Mouse (Mus musculus): ENCODE measurements at regions not wholly inside any gene's neighbourhood (a gene's known extent, or its start where the extent isn't known, plus 50 kb on each side); places are given as distances from the start of the nearest gene placed in this dataset.
A peak's percentile ranks its signal among the peaks of the same experiment; 100 is the strongest.

DNA sequence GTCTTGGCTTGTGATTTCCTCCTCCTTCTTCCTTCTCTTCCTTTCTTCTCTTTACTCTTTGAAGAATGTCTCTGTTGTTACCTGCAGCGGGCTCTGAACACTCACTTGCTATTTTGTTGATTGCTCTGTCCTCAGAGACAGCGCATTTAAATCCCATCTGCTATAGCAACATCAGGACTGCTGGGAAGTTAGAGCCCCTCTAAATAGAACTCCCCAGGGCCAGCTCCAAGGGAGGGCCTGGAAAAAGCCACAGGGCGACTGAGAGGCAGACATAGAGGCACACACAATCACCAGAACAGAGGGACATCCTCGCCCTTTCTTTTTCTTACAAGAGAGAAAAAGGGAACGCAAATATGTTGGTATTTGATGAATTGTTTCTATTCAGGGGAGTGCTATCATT is 306.6 kb downstream of the Satb1 start:
- TF ChIP-seq CTCF (IDR thresholded peaks at IDR 0.05) = no peak
- intact Hi-C loops (cut with DNase I) = no loop called here
- DNase-seq (ENCODE audit: extremely low spot score in 1 of 2, low spot score in 2 of 2) = no peak
- H3K27ac ChIP-seq = no peak overlapping the region
- H3K4me3 ChIP-seq = no peak overlapping the region

DNA sequence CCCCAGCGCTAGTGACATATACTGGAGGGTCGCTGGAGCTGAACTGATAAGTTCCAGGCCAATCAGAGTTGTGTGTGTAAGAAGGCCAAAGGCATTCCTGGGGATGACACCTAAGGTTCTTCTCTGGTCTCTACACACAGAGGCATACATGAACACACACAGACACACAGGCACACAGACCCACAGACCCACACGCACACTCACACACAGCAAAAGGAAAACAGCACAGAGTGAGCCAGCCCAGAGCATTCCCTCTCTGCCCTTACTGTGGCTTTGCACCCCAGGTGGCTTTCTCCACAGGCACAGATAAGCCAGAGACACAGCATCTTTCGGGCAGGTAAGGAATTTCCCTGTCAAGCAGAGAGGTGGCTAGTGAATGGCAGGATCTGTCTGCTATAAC is 307.1 kb downstream of the Satb1 start:
- no peak overlapping the region for H3K4me3 ChIP-seq
- no peak overlapping the region for H3K27ac ChIP-seq
- TF ChIP-seq CTCF (IDR thresholded peaks at IDR 0.05) = no peak
- DNase-seq (ENCODE audit: extremely low spot score in 1 of 2, low spot score in 2 of 2) = no peak
- intact Hi-C loops (cut with DNase I) = no loop called here

DNA sequence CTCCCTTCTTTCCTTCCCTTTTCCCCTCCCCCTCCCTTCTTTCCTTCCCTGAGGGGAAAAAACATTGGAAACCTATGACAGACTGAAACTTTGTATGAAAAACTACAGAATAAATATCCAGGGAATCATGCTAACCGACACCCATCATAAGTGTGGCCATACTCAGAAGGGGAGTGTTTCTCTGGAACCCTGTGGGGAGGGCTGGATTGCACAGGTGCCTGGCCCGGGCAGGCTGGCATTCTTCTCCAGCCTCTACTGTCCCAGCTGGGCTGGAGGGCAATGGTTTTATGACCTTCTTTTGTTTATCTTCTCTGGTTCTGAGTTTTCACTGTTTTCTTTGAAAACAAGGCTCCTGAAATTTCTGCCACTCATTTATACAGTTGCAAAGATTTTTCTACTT is 307.9 kb downstream of the Satb1 start:
- no peak for TF ChIP-seq CTCF (IDR thresholded peaks at IDR 0.05)
- Histone ChIP-seq H3K27ac (no peak overlapping the region), H3K4me3 (no peak overlapping the region)
- intact Hi-C loops (cut with DNase I) = no loop called here
- no peak for DNase-seq (ENCODE audit: extremely low spot score in 1 of 2, low spot score in 2 of 2)

DNA sequence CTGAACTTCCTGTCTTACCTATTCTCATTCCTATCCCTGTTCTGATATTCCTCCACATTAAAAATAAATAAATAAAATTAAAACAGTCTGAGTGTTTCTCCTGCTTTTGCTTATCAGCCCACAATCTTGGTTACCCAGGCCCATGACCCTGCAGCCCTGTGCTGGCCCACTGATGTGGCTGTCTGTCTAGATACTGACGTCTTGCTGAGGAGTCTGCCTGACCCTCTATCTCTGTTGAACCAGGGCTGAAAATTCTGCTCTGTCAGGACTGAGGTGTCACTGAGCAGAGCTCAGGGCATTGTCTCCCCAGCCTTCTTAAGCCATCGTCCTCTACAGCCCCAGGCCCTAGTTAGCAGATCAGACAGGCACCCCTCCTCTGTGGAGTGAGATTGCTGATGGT is 321.2 kb downstream of the Satb1 start:
- TF ChIP-seq CTCF (IDR thresholded peaks at IDR 0.05) = no peak
- no peak overlapping the region for H3K4me3 ChIP-seq
- intact Hi-C loops (cut with DNase I) = no loop called here
- no peak overlapping the region for H3K27ac ChIP-seq
- no peak for DNase-seq (ENCODE audit: extremely low spot score in 1 of 2, low spot score in 2 of 2)

DNA sequence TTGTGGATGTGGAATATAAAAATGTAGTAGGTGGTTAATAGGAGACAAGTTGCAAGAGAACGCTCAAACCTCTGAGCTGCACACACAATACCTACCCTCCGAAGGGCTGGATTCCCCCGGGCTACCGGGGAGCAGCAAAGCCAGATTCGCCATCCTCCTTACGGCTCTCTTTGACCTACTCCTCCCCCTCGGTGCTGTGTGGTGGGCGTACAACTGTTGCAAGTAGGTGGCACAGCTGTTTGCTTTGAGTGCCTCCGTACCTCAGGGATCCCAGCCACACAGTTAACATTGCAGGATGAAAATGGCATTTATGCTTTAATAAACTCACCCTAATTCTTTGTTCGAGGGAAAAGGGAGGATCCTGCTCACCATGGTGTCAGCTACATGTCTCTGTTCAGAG is 321.6 kb upstream of the Tbc1d5 start:
- peak; percentile 15 to 18 for DNase-seq (ENCODE audit: extremely low spot score in 1 of 2, low spot score in 2 of 2)
- Histone ChIP-seq H3K4me3 (no peak overlapping the region), H3K27ac (no peak overlapping the region)
- intact Hi-C loops (cut with DNase I) = no loop called here
- no peak for TF ChIP-seq CTCF (IDR thresholded peaks at IDR 0.05)

DNA sequence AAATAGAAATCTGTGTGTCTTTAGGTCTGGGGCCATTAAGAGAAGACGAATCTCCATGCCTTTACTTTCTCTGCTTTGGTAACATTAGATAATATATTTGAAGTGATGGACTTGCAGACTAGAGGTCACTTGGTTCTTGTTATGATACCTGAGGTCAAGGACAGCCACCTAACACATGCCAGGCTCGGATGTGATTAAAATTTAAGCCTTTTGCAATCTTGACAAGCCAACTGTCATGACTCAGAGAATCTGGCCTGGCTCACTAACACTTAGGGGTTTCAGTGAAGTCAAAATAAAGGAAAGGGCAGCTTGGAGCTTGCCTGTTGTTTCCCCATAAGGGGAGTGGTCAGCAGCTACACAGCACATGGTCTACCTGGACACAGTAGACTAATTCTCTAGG is 320.4 kb upstream of the Tbc1d5 start:
- no peak overlapping the region for H3K27ac ChIP-seq
- no peak for TF ChIP-seq CTCF (IDR thresholded peaks at IDR 0.05)
- H3K4me3 ChIP-seq = no peak overlapping the region
- intact Hi-C loops (cut with DNase I) = no loop called here
- DNase-seq (ENCODE audit: extremely low spot score in 1 of 2, low spot score in 2 of 2) = no peak

DNA sequence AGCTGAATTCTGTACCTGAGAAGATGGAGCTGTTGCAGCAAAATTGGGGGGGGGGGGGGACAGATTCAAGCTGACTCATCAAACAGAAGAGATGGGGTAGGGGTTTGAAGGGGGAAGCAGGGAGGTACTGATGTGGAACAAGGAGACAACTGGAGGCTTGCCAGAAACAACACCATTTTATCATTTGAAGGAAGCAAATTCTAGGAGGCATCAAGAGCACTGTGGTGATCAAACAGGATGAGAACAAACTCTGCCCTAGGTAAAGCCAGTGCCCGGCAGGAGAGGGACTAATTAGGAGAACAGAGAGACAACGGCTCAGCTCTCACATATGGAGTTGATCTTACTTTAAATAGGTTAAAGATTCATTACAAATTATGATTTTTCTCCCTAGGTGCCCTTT is 315.9 kb upstream of the Tbc1d5 start:
- intact Hi-C loops (cut with DNase I) = no loop called here
- Histone ChIP-seq H3K27ac (no peak overlapping the region), H3K4me3 (no peak overlapping the region)
- TF ChIP-seq CTCF (IDR thresholded peaks at IDR 0.05) = no peak
- DNase-seq (ENCODE audit: extremely low spot score in 1 of 2, low spot score in 2 of 2) = no peak

DNA sequence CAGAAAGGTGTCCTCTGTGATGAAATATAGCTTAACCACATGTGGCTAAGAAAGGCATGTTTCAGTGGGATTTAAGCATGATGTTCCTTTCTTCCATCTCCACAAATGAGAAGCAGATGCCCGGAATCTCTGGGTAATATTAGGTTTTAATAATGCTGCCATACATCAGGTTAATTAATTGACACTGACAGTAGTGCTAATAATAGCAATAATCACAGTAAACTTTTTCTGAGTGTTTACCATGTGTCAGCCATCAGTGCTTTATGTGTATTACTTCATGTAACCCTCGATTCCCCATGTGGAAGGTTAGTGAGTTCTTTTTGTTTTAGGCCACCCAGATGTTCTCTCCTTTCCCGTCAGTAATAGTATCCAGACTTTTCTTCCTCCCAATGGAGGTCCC is 310.2 kb upstream of the Tbc1d5 start:
- TF ChIP-seq CTCF (IDR thresholded peaks at IDR 0.05) = no peak
- Histone ChIP-seq H3K4me3 (no peak overlapping the region), H3K27ac (no peak overlapping the region)
- DNase-seq (ENCODE audit: extremely low spot score in 1 of 2, low spot score in 2 of 2) = no peak
- intact Hi-C loops (cut with DNase I) = no loop called here

DNA sequence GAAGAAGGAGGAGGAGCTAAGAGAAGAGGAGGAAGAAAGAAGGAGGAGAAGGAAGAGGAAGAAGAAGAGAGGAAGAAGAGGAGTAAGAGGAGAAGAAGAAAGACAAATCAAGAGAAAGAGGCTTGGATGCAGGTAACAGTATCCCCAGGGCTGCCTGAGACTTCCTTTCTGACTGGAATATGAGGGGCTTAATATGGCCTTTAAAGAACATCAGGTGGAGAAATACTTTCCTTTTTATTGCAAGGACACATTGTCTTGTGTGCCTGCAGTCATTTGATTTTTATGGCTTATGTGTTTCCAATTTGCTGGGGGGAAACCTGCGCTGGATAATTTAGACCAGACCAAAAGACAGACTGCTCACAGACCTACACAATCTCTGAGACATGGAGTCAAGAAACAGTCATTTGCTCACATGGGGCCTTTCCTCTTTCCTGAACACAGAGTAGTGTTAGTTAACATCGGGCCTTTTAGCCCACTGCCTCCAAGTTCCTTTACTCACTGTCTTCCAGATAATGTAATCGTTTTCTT is 308.8 kb upstream of the Tbc1d5 start:
- H3K27ac ChIP-seq = no peak overlapping the region
- intact Hi-C loops (cut with DNase I) = no loop called here
- H3K4me3 ChIP-seq = no peak overlapping the region
- no peak for DNase-seq (ENCODE audit: extremely low spot score in 1 of 2, low spot score in 2 of 2)
- TF ChIP-seq CTCF (IDR thresholded peaks at IDR 0.05) = no peak

DNA sequence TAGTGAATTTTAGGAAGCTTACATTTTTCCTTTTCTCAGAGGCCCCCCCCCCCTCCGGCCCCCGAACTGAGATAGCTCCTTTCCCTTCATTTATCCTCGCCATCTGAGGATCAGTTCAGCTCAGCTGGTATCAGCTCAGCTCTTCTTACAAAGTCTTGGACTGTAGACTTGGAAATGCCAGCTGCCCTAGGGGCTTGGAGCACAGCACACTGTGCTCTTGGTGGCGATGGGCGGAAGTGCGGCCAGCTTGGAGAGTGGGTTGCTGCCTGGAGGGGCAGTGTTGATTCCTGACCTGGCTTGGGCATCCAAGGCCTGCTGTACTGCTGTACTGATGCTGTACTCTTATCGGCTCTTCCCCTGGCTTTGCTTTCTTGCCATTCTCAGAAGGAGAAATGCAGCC is 298.7 kb upstream of the Tbc1d5 start:
- intact Hi-C loops (cut with DNase I) = no loop called here
- no peak overlapping the region for H3K4me3 ChIP-seq
- TF ChIP-seq CTCF (IDR thresholded peaks at IDR 0.05) = peak; percentile 12; the same call in 1 of the 2 replicates
- no peak overlapping the region for H3K27ac ChIP-seq
- no peak for DNase-seq (ENCODE audit: extremely low spot score in 1 of 2, low spot score in 2 of 2)

DNA sequence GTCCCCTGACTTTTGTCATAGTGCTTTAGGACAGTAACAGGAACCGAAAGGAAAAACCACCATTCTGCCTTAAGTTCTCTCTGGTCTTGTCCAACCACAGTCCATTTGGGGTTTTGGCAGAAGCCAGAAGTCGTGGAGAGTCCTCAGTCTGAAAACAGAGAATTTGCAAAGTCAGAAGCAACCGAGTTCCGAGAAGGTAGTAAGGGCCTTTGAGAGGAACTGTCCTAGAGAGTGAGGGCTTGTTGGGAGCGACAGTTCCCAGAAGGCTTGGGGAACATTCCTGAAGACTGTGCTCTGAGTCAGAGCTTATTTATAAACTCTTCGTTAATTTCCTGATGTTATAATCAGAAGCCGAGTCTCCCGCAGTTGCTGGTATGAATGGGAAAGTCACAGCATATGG is 298.3 kb upstream of the Tbc1d5 start:
- Histone ChIP-seq H3K27ac (no peak overlapping the region), H3K4me3 (no peak overlapping the region)
- peak in 1 of 2 experiments; percentile 10 for DNase-seq (ENCODE audit: extremely low spot score in 1 of 2, low spot score in 2 of 2)
- TF ChIP-seq CTCF (IDR thresholded peaks at IDR 0.05) = no peak
- intact Hi-C loops (cut with DNase I) = no loop called here

DNA sequence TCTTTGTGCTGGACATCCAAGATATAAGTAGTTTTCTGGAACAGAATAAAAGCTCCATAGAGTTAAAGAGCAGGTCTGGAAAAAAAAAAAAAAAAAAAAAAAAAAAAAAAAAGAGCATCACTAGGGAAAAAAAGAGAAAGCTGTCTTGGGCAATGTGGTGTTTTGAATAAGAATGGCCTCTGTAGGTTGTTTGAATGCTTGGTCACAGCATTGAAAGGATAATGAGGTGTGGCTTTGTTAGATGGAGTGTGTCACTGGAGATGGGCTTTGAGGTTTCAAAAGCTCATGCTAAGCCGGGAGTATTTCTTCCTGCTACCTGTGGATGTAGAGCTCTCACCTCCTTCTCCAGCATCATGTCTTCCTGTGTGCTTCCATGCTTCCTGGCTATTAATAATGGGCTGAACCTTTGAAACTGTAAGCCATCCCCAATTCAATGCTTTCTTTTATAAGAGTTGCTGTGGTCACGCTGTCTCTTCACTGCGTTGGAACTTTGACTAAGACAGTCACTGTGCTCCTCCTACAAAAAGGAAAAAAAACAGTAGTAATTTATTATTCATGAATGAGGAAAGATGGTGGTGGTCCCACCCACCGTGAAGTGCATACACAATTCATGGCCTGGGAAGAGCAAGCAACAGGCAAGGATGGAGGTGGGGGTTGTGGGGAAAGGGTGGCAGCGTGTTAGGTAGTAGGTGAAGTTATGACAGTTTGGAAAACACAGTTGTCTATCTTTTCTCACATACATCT is 283.2 kb upstream of the Tbc1d5 start:
- H3K4me3 ChIP-seq = no peak overlapping the region

DNA sequence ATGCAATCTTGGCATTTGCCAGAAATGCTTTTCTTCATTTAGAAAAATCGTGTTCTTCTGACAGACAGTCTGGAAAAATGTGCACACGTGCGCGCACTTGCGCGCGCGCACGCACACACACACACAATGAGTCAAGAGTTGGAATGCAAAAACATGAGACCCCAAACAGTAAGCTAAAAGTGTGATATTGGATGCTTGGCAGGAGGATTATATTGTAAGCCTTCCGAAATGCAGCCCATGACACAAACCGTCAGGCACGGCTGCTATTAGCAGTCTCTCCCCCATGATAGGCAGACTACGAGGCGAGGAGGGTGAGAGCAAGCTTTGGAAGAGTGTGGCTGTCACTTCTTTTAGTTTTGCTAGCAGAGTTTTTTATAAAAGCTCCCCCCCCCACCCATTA is 282.1 kb upstream of the Tbc1d5 start:
- no peak overlapping the region for H3K27ac ChIP-seq
- TF ChIP-seq CTCF (IDR thresholded peaks at IDR 0.05) = no peak
- intact Hi-C loops (cut with DNase I) = no loop called here
- no peak for DNase-seq (ENCODE audit: extremely low spot score in 1 of 2, low spot score in 2 of 2)
- H3K4me3 ChIP-seq = peak overlapping the region; percentile 31; the same call in 1 of the 2 replicates

More for the DNA sequence above, 283.2 kb upstream of the Tbc1d5 start:
- intact Hi-C loops (cut with DNase I) = no loop called here
- no peak overlapping the region for H3K27ac ChIP-seq
- no peak for DNase-seq (ENCODE audit: extremely low spot score in 1 of 2, low spot score in 2 of 2)
- TF ChIP-seq CTCF (IDR thresholded peaks at IDR 0.05) = no peak
